Mouse (Mus musculus) myocyte (in vitro differentiated cells): ENCODE measurements around the gene Sugt1.

Source experiments
- MAX ChIP-seq: IDR thresholded peaks from one replicate; pipeline ENCODE4 v1.6.1; 2011; ENCODE audit warnings: low read depth, mild to moderate bottlenecking, control low read depth
- POLR2A ChIP-seq: IDR thresholded peaks from one replicate; pipeline ENCODE4 v1.6.1; 2011; ENCODE audit warnings: low read depth, mild to moderate bottlenecking, control low read depth, moderate library complexity; ENCODE audit not compliant: insufficient read length
- POLR2AphosphoS2 ChIP-seq: IDR thresholded peaks from one replicate; pipeline ENCODE4 v1.6.1; 2011; ENCODE audit warnings: low read depth, control low read depth; ENCODE audit not compliant: insufficient read length
- USF1 ChIP-seq: IDR thresholded peaks from one replicate; pipeline ENCODE4 v1.6.1; 2011; ENCODE audit warnings: low read depth, mild to moderate bottlenecking, control low read depth, moderate library complexity

GRCm38 (mm10) chr14:79551929-79552328 is 35.6 kb upstream of the Sugt1 start:
- TF ChIP-seq USF1 (no peak), POLR2A (no peak), MAX (no peak), POLR2AphosphoS2 (no peak)
